Mouse (Mus musculus): ENCODE results near the gene Dock9. TPM values are rescaled to one million over a fixed set of nuclear protein-coding genes. Genes with fewer than 3 reads are reported as not detected.

Gene Dock9
- total and polyA plus RNA-seq, 3 experiments: 9.3 to 12.2 (median 10.3) TPM

DNA sequence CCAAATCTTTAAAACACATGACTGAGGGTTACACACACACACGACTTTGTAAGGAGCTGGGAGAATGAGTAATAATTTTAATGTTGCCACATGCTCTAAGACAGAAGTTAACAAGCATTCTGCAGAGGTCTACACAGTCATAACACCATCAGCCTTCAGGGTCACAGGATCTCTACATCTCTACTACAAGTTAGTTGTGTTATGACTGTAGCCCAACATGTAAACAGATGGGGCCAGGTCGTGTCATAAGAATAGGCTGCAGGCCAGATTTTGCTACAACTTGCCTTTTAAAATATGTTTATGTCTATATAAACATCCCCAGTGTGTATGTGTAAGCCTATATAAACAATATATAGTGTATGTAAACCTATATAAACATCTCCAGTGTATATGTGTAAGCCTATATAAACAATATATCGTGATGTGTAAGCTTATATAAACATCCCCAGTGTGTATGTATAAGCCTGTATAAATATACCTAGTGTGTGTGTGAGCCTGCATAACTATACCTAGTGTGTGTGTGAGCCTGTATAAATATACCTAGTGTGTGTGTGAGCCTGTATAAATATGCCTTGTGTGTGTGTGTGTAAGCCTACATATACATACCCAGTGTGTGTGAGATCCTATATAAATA, 130.9 kb downstream of the Dock9 start:
- in situ Hi-C loops (cut with MboI; ENCODE audit: low pct_ligation_motif_present, low pct_unique_long_range_greater_than_20kb, low sequenced_read_pairs): no loop called here
- H3K9me3 ChIP-seq (replicated peaks; ENCODE audit: low read length): peaks cover 10% of the 10 kb centered on the region

DNA sequence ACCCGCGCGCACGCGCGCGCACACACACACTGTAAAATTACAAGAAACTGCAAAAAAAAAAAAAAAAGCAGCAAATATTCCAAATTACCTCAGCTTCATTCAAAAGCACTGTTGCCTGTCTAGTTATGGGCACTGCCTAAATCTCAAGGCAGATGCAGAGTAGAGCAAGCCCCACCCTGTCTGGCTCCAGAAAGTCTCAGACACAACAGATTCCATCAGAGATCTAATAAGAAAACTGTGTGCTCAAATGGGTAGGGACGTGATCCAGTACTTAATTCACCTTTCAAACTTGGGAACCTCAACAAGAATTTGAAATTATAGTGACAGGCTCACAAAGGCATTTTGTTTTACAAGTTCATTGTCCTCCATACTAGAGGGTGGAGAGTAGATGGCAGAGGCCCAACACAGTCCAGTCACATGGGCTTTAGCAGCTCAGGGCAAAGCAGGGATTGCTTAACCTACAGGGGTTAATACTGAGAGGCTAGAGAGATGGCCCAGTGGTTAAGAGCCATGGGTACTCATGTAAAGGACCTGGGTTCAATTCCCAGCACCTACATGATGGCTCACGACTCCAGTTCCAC, 131.9 kb downstream of the Dock9 start:
- dilution Hi-C loops (cut with MboI; ENCODE audit: extremely low pct_ligation_motif_present, extremely low pct_unique_long_range_greater_than_20kb, low sequenced_read_pairs): no loop called here

More for the DNA sequence above, 130.9 kb downstream of the Dock9 start:
- Histone ChIP-seq H3K4me1 (ENCODE audit: control insufficient read depth in 1 of 2, insufficient read depth in 2 of 2) (no peaks in the 10 kb centered on the region), H3K9ac (ENCODE audit: insufficient read depth, low read depth) (no peak overlapping the region), H3K36me3 (replicated peaks in 1 of 2; ENCODE audit: control insufficient read depth in 1 of 2, insufficient read depth in 1 of 2, low read length in 1 of 2) (peaks cover 3 to 20% of the 10 kb centered on the region in 2 experiments), H3K27me3 (replicated peaks) (no peaks in the 10 kb centered on the region), H3K79me2 (replicated peaks; ENCODE audit: control insufficient read depth, extremely low read depth, insufficient read depth, poor library complexity, severe bottlenecking) (no peaks in the 10 kb centered on the region), H3K4me3 (replicated peaks in 1 of 3; ENCODE audit: low read depth in 2 of 3, low read length in 2 of 3, poor library complexity in 1 of 3) (no peak overlapping the region), H3K4me2 (ENCODE audit: insufficient read depth, low read depth, poor library complexity, severe bottlenecking) (no peak overlapping the region), H3K27ac (ENCODE audit: insufficient read depth, low read depth) (no peak overlapping the region)
- DNase-seq (ENCODE audit: extremely low read depth): no peak
- TF ChIP-seq ETS1 (conservative IDR thresholded peaks at IDR 0.05; ENCODE audit: low read depth, low read length) (no peak), USF2 (conservative IDR thresholded peaks at IDR 0.05; ENCODE audit: low read depth, low read length) (no peak), MAFK (IDR thresholded peaks at IDR 0.05; ENCODE audit: insufficient replicate concordance, low read length) (no peak), USF1 (IDR thresholded peaks at IDR 0.05; ENCODE audit: low read depth, low read length) (no peak), RCOR1 (conservative IDR thresholded peaks at IDR 0.05; ENCODE audit: low read depth, low read length) (no peak), KAT2A (IDR thresholded peaks at IDR 0.05; ENCODE audit: insufficient replicate concordance, low read length) (no peak), NELFE (IDR thresholded peaks at IDR 0.05; ENCODE audit: low read depth, low read length) (no peak), RAD21 (IDR thresholded peaks at IDR 0.05; ENCODE audit: low read depth, low read length) (no peak), ZNF384 (IDR thresholded peaks at IDR 0.05; ENCODE audit: low read depth, low read length) (no peak), SIN3A (IDR thresholded peaks at IDR 0.05; ENCODE audit: low read length) (no peak), MYC (IDR thresholded peaks at IDR 0.05; ENCODE audit: low read depth, low read length) (no peak)
- dilution Hi-C loops (cut with MboI; ENCODE audit: extremely low pct_ligation_motif_present, extremely low pct_unique_long_range_greater_than_20kb, low sequenced_read_pairs): no loop called here

More for the DNA sequence above, 131.9 kb downstream of the Dock9 start:
- no peaks in the 10 kb centered on the region for H3K4me1 ChIP-seq (ENCODE audit: control insufficient read depth in 1 of 2, insufficient read depth in 2 of 2)
- no peak overlapping the region for H3K9ac ChIP-seq (ENCODE audit: insufficient read depth, low read depth)
- no peaks in the 10 kb centered on the region for H3K79me2 ChIP-seq (replicated peaks; ENCODE audit: control insufficient read depth, extremely low read depth, insufficient read depth, poor library complexity, severe bottlenecking)
- peaks cover 3 to 20% of the 10 kb centered on the region in 2 experiments for H3K36me3 ChIP-seq (replicated peaks in 1 of 2; ENCODE audit: control insufficient read depth in 1 of 2, insufficient read depth in 1 of 2, low read length in 1 of 2)
- no peak overlapping the region for H3K27ac ChIP-seq (ENCODE audit: insufficient read depth, low read depth)
- H3K27me3 ChIP-seq (replicated peaks): no peaks in the 10 kb centered on the region
- DNase-seq (ENCODE audit: extremely low read depth): no peak
- no peak overlapping the region for H3K4me2 ChIP-seq (ENCODE audit: insufficient read depth, low read depth, poor library complexity, severe bottlenecking)
- H3K4me3 ChIP-seq (replicated peaks in 1 of 3; ENCODE audit: low read depth in 2 of 3, low read length in 2 of 3, poor library complexity in 1 of 3): no peak overlapping the region
- TF ChIP-seq ZC3H11A (IDR thresholded peaks at IDR 0.05; ENCODE audit: low read depth, low read length): no peak
- no peak for TF ChIP-seq MXI1 (IDR thresholded peaks at IDR 0.05; ENCODE audit: low read depth, low read length)
- TF ChIP-seq USF2 (conservative IDR thresholded peaks at IDR 0.05; ENCODE audit: low read depth, low read length): no peak
- no peak for TF ChIP-seq ELF1 (IDR thresholded peaks at IDR 0.05; ENCODE audit: low read depth, low read length)
- H3K9me3 ChIP-seq (replicated peaks; ENCODE audit: low read length): peaks cover 10% of the 10 kb centered on the region
- in situ Hi-C loops (cut with MboI; ENCODE audit: low pct_ligation_motif_present, low pct_unique_long_range_greater_than_20kb, low sequenced_read_pairs): no loop called here

All from CH12.LX (cell line).